Mouse (Mus musculus): ENCODE results near the gene Tpp1. TPM values are rescaled to one million over a fixed set of nuclear protein-coding genes. Genes with fewer than 3 reads are reported as not detected.
A peak's percentile ranks its signal among the peaks of the same experiment; 100 is the strongest.

The Tpp1 gene
- total RNA-seq (2022), result 10 to 100 TPM; 39.0 to 57.8 (median 45.5) TPM

GRCm38 (mm10) chr7:105751491-105752433 is at the start of gene Tpp1:
Gene Tpp1 (minus strand): TSS chr7:105752235.
- DNase-seq (ENCODE audit: low spot score), result peak; percentile 94

DNA sequence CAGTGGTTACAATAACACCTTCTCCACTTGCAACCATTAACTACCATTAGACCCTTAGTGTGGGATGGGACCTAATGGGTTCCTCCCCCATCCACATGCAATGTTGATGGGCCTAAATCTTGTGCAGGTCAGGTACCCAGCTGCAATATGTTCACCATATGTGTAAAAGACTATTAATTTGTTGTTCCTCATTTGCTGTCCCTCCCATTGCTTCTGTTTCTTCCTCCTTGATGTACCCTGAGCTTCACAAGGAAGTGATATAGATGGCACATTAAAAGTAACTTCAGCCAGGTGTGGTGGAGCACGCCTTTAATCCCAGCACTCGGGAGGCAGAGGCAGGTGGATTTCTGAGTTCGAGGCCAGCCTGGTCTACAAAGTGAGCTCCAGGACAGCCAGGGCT is 44.9 kb upstream of the Tpp1 start:
- no peak for DNase-seq (ENCODE audit: low spot score)

- DNase-seq (ENCODE audit: low spot score), result no peak
These were observed 43.8 kb upstream of the Tpp1 start for GRCm38 (mm10) chr7:105795759-105796366.

- DNase-seq (ENCODE audit: low spot score), result peak; percentile 66
These were observed 41.7 kb upstream of the Tpp1 start for GRCm38 (mm10) chr7:105793701-105794100.

- DNase-seq (ENCODE audit: low spot score), result no peak
These were observed 39.1 kb upstream of the Tpp1 start for GRCm38 (mm10) chr7:105791147-105791546.

- DNase-seq (ENCODE audit: low spot score), result no peak
These were observed 35.5 kb upstream of the Tpp1 start, which contains the start of gene Dchs1 for GRCm38 (mm10) chr7:105787285-105788140. Gene Dchs1 (minus strand): TSS chr7:105787654.

DNA sequence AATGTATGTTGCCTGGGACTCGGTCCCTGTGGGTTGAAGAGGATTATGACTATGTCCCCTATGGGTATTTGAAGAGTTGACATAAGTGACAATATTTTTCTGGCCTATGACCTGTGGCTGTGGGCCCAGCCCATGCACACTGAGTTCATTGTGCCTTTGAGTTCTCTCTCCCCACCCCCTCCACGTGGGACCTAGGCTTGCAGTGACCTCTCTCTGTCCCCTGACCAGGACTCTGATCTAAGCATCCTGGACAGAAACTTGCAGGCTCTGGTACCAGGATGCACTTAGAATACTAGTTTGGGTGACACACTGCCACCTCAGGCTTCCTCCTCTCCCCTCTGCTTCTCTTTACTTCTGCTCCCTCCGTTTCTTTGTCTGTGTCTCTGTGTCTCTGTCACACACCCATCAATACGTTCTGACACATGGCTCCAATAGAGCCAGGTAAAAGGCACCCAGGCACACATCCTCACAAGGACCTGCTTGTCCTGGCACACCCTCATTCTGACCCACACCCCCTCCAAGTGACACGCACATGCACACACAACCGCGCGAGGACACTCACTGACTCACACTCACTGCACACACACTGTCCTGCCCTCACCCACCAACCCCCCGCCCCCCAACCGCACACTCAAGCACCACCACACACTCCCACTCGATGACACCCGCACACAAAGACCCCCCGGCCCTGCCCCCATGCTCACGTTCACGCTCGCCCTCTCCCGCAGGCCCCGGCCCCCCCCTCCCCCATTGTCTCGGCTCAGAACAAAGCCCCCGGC is 34.7 kb upstream of the Tpp1 start:
- DNase-seq (ENCODE audit: low spot score), result no peak

GRCm38 (mm10) chr7:105784556-105784955 is 32.5 kb upstream of the Tpp1 start:
- DNase-seq (ENCODE audit: low spot score), result no peak

DNA sequence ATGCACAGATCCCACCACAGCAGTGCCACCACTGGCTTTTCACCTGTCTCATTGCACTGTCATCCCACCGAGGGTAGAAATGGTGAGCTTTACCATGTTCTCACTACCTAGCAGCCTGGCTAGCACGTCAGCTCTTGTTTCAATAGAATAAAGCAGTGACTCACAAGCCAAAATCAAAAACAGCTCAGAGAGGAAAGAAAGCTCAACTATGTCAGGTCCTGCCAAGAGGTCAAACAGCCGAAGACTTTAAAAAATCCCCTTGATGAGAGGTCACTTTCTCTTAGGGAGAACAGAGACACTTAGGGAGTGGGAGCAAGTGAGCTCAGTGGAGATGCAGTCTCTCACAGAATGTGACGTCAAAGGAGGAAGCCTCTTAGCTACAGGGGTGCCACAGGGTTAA is 31.8 kb upstream of the Tpp1 start:
- no peak for DNase-seq (ENCODE audit: low spot score)

DNA sequence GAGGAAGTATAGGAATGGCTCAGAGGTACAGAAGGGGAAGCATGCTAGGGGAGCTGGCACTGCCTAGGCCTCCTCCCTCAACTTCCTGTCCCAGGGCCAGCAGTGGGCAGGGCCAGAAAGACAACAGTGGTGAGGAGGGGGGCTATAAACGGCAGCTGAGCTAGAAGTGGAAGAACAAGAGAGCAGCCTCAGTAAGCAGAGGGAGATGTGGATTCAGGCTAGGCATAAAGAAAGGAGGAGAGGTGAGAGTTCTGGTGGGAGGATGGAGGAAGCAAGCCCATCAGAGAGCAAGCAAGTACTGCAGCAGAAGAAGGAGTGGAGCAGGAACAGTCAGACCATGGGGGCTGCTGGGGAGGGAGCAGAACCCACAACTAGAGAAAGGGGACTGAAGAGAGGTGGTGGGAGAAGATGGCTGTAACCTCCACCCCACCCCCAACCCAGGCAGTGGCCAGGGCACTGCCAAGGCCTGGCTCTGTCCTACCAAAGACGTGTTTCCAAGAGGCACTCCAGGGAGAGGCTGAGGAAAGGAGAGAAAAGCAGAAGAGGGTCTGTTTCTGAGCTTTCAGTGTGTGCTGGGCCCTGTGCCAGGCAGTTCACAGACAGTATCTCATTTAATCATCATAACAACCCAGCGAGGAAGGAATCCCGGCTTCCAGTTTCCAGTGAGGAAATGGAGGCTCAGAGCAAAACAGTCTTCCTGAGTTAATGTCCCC is 26.7 kb upstream of the Tpp1 start:
- DNase-seq (ENCODE audit: low spot score), result peak; percentile 49

DNA sequence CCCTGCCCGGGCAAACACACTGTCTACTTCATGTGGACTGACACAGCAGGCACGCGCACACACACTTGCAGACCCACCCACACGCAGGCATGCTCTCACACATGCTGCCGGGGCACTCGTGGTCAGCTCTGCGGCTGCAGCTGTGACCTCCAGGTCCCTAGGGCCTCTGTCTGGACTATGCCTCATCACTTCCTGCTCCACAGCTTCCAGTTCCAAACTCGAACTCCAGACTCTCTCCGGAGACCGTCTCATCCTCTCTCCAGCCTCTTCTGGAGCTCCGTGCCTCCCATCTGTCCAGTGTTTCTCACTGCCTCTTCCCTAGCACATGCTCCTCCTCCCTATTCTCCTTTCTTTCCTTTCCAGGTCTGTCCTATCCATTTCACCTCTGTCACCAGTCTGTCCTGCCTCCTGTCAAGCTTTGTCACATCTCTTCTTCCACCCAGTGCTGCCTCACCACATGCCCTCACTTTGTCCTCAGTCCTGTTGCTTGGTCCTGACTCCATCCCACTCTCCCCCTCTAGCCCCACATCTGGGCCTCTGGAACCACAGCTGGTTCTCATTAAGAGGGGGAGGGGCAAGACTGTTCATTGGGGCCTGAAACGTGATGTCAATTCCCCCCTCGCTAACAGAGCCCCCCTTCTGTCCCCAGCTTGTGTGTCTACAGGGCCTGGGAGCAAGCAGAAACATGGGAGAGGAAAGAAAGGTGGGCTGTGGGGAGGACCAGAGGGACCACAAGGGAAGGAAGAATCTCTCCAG is 25.9 kb upstream of the Tpp1 start:
- peak; percentile 85 for DNase-seq (ENCODE audit: low spot score)

GRCm38 (mm10) chr7:105777316-105777715 is 25.3 kb upstream of the Tpp1 start:
- DNase-seq (ENCODE audit: low spot score), result no peak

- DNase-seq (ENCODE audit: low spot score), result no peak
These were observed 24.0 kb upstream of the Tpp1 start for GRCm38 (mm10) chr7:105776026-105776425.

DNA sequence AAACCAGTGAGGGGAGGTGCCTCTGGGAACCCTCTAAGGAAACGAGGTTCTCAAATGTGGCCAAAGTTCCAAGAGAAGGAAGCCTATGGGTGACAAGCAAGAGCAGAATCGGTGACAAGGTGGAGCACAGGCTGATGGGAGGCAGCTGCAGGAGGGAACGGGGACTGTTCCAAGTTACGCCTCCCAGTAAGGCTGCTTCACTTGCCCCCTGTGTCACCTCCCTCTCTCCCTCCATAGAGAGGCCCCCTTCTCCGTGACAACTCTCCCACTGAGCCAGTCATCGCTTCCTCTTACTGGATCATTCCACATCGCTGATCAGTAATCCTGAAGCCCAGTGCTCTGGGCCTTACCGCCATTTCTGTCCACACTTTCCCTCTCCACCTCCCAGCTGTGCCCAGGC is 22.6 kb upstream of the Tpp1 start:
- DNase-seq (ENCODE audit: low spot score), result no peak

DNA sequence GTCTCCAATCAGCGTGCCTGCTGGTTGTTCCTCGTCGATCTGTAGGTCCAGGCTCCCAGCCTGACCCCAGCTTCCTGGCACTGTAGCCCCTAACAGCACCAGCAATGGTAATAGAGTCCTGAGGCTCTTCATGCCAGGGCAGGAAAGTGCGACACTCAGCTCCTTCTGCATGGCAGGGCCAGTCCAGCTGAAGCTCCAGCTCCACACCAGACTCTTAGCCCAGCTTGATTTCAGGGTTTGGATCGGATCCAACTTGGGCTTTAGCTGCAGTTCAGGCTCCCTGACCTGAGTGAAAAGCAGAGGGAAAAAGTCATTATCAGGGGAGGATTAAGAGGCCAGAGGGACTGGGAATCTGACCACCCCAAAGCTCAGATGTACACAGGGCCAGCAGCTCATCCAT is 21.0 kb upstream of the Tpp1 start:
- no peak for DNase-seq (ENCODE audit: low spot score)

GRCm38 (mm10) chr7:105772331-105772730 is 20.3 kb upstream of the Tpp1 start:
- DNase-seq (ENCODE audit: low spot score), result no peak

DNA sequence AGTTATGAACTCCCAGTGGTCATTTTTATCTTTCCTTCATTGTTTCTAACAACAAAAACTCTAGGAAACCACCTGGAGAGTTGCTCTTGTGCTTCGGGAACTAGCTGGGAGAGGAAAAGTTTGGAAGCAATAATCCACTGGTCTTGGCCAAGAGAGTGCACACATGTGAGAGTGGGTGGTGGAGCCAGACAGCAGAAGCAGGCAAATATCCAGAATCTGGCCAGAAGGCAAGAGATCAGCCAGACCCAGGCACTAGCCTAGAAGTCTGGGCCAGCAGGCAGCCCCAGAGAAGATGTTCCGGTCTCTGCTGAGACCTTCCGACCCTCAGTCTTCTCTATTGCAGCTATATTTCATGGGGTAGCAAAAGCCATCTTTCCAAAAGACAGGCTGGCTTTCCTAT is 17.9 kb upstream of the Tpp1 start:
- DNase-seq (ENCODE audit: low spot score), result peak; percentile 52

GRCm38 (mm10) chr7:105767729-105768165 is 15.7 kb upstream of the Tpp1 start:
- DNase-seq (ENCODE audit: low spot score), result peak; percentile 31

DNA sequence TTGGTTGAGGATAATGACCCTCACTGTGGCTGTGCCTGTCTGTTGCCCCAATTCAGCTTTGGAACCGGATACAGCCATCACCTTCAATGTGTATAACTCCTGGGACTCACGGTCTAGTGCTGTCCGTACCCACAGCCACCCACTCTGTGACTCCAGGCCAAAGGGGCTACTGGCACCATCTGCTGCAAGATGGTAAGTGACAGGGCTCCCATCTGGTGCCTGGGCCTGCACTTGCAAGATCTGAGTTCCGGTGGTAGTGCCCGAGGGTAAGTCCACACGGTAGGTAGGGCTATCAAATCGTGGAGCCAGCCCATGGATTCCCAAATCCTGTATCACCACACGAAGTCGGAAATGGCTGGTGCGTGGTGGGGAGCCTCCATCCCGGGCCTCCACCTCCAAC is 12.3 kb upstream of the Tpp1 start:
- DNase-seq (ENCODE audit: low spot score), result no peak

Measured in heart, adult 8-10 months (tissue).